Comparison of ENCODE assay signal across 9 mouse cellular contexts in genomic region chr1:153846867-153847266, GRCm38 (mm10). TPM values are rescaled to one million over a fixed set of nuclear protein-coding genes. Genes with fewer than 3 reads are reported as not detected.
DNase-seq lines count a peak whose midpoint lies in the region; TF ChIP-seq lines count a peak whose summit lies in the region.
"Had no signal": no experiment of that assay in that cellular context is flagged by ENCODE, and none has a peak within 500 bp of the region (broad histone marks: within the 10 kb centered on the region; RNA-seq: fewer than 3 reads in every experiment).

No protein-coding gene starts in this region.

- intact Hi-C loops in left cerebral cortex, adult 2 months (cut with DNase I) = loop anchor here (2.0 to 5.0 kb wide), 2 partner anchors 100 to 334 kb away; partner anchors contain the start of gene Rnasel

- no peak overlapping the region for H3K27ac ChIP-seq in left cerebral cortex, adult 2 months

- no peak for DNase-seq in left cerebral cortex, adult 2 months (ENCODE audit: extremely low spot score in 1 of 2, low spot score in 2 of 2)
- no peak for DNase-seq in left cerebral cortex, adult 11 months (ENCODE audit: low spot score)
- DNase-seq in Muller cell, postnatal 12 days (ENCODE audit: inconsistent ontology term) = peak; percentile 66
- peak; percentile 23 for DNase-seq in embryo, embryonic 9.5 days (ENCODE audit: extremely low spot score)
- DNase-seq in naive thymus-derived CD4-positive, alpha-beta T cell, adult 2 months (ENCODE audit: low read depth) = peak; percentile 73
- DNase-seq in urinary bladder, postnatal 4 days (ENCODE audit: low spot score in 2 of 2) = no peak
- DNase-seq in adrenal gland, adult 2 months = no peak

- H3K4me3 ChIP-seq in left cerebral cortex, adult 2 months = no peak overlapping the region

- TF ChIP-seq CTCF in left cerebral cortex, adult 2 months (IDR thresholded peaks at IDR 0.05) = peak; percentile 74

RNA-seq across cellular contexts. Expression of gene Rgsl1, which starts 2.9 kb away (rescaled TPM):
- total RNA-seq in left cerebral cortex, adult 2 months (2021) = 1 to 10 TPM; 1.7 to 2.6 TPM
- total RNA-seq in adrenal gland, adult 2 months (2021) = under 1 TPM in 1 of 2 experiments, not detected in 1; 0.28 TPM
- polyA plus RNA-seq in adrenal gland, adult 2 months (2012; rRNA removed) = 0.03 TPM in 1 of 2 replicates, not detected in the other
- total RNA-seq: heart, postnatal 14 days had no signal

RNA-seq across cellular contexts. Expression of gene Teddm1b, which starts 27.3 kb away (rescaled TPM):
- under 1 TPM; 0.14 to 0.18 TPM for total RNA-seq in left cerebral cortex, adult 2 months (2021)
- total RNA-seq in adrenal gland, adult 2 months (2021) = not detected
- not detected in 2 replicates for polyA plus RNA-seq in adrenal gland, adult 2 months (2012; rRNA removed)
- total RNA-seq: heart, postnatal 14 days had no signal
- polyA plus RNA-seq: testis, adult 2 months had no signal

RNA-seq across cellular contexts. Expression of gene Teddm1a, which starts 44.7 kb away (rescaled TPM):
- total RNA-seq in left cerebral cortex, adult 2 months (2021) = not detected
- not detected for total RNA-seq in adrenal gland, adult 2 months (2021)
- not detected in 2 replicates for polyA plus RNA-seq in adrenal gland, adult 2 months (2012; rRNA removed)
- total RNA-seq: heart, postnatal 14 days had no signal
- polyA plus RNA-seq: testis, adult 2 months had no signal

RNA-seq across cellular contexts. Expression of gene Glul, which starts 52.9 kb away (rescaled TPM):
- 1,000 to 10,000 TPM; 1,896 to 2,040 TPM for total RNA-seq in left cerebral cortex, adult 2 months (2021)
- total RNA-seq in adrenal gland, adult 2 months (2021) = 1,000 to 10,000 TPM; 1,004 to 1,607 TPM
- 279 and 350 TPM in 2 replicates for polyA plus RNA-seq in adrenal gland, adult 2 months (2012; rRNA removed)

RNA-seq across cellular contexts. Expression of gene Teddm2, which starts 53.2 kb away (rescaled TPM):
- 1 to 10 TPM; 3.4 to 3.9 TPM for total RNA-seq in left cerebral cortex, adult 2 months (2021)
- total RNA-seq in adrenal gland, adult 2 months (2021) = under 1 TPM; 0.29 to 0.52 TPM
- polyA plus RNA-seq in adrenal gland, adult 2 months (2012; rRNA removed) = 0.19 and 0.24 TPM in 2 replicates

Comparison
In these comparisons a context has a peak if more than half of its experiments do, and no peak if none do; other contexts are left out.
1. DNase-seq: peak in Muller cell, postnatal 12 days (single experiment), embryo, embryonic 9.5 days (single experiment) and naive thymus-derived CD4-positive, alpha-beta T cell, adult 2 months (single experiment); none in left cerebral cortex, adult 2 months (0 of 2), left cerebral cortex, adult 11 months (single experiment), urinary bladder, postnatal 4 days (0 of 2) and adrenal gland, adult 2 months (single experiment).